Mouse (Mus musculus): ENCODE data around the gene Aftph. TPM values are rescaled to one million over a fixed set of nuclear protein-coding genes. Genes with fewer than 3 reads are reported as not detected.

Aftph gene
- polyA plus RNA-seq, 1 experiment, result 5.4 TPM

DNA sequence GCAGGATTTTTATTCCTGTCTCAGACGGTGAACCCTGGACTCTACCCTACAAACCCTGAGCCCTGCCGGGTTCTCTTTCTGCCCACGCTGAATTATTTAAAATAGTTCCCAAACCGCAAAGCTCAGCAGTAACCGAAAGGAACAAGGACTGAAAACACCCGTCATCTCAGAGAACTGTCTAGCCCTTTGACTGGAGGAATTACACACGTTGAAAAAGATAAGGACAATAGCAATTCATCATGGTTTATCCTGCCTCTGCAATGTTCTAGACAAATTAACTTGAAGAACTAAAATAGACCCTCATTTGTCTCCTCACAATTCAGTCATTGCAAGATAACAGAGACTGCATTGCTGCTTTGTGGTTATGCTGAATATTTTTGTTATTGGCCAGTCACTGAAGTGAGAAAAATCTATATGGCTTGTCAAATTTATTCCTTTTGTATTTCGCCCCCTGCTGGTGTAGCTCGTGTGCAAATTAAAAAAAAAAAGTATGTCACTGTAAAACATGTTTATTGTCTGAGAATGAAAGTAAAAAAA is 1.0 kb upstream of the Aftph start:
- no peak for TF ChIP-seq MYOG (IDR thresholded peaks at IDR 0.05; ENCODE audit: control insufficient read depth, extremely low read depth, insufficient read length)
- no peak for TF ChIP-seq MYOD1 (IDR thresholded peaks at IDR 0.05; ENCODE audit: control insufficient read depth, insufficient read length, low read depth)
- no peak for TF ChIP-seq CTCF (IDR thresholded peaks at IDR 0.05; ENCODE audit: control insufficient read depth, insufficient read depth, insufficient read length)
- TF ChIP-seq MAX (IDR thresholded peaks at IDR 0.05), result no peak
- TF ChIP-seq FOSL1 (IDR thresholded peaks at IDR 0.05; ENCODE audit: insufficient read depth, low read length, poor library complexity, severe bottlenecking), result no peak
- TF ChIP-seq USF1 (IDR thresholded peaks at IDR 0.05; ENCODE audit: low read depth), result no peak
- TF ChIP-seq CEBPB (IDR thresholded peaks at IDR 0.05; ENCODE audit: low read depth), result no peak
- H3K79me2 ChIP-seq (ENCODE audit: control insufficient read depth, insufficient read depth), result peaks cover 39% of the 10 kb centered on the region

DNA sequence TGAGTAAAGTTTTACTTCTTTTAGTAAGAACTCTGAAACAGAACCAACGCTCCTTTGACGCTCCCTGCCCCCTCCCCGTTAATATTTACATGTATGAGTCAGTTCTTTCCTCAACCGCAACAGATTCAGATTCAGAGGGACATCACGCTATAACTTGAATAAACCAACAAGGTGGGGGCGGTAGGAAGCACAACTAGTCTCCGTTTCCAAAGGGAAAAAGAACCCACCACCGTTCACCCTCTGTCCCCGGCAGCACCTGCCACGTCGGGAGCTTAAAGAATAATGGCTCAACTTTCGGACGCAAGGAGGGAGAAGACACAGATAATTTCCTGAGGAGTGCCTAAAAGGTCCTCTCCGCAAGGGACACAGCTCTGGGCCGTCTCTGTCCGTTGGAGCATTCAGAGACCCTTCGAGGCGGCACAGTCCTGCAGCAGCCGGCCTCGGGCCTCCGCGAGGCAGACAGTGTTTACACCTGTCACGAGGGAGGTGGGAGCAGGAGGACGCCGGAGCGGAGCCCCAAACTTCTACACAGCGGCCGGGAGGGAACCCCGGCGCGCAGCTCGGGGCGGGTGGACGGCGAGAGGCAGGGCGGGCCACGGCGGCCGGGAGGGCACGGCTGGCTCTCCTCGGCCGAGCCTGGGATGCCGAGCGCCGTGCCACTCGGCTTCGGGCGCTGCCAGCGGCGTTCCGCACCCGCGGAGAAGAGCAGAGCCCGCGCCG is 748 bp downstream of the Aftph start:
- TF ChIP-seq FOSL1 (IDR thresholded peaks at IDR 0.05; ENCODE audit: insufficient read depth, low read length, poor library complexity, severe bottlenecking) (no peak), CTCF (IDR thresholded peaks at IDR 0.05; ENCODE audit: control insufficient read depth, insufficient read depth, insufficient read length) (no peak), CEBPB (IDR thresholded peaks at IDR 0.05; ENCODE audit: low read depth) (no peak), MAX (IDR thresholded peaks at IDR 0.05) (no peak), USF1 (IDR thresholded peaks at IDR 0.05; ENCODE audit: low read depth) (no peak), MYOG (IDR thresholded peaks at IDR 0.05; ENCODE audit: control insufficient read depth, extremely low read depth, insufficient read length) (no peak), MYOD1 (IDR thresholded peaks at IDR 0.05; ENCODE audit: control insufficient read depth, insufficient read length, low read depth) (no peak)
- Histone ChIP-seq H3ac (ENCODE audit: control insufficient read depth, insufficient read length, low read depth) (peak overlapping the region; percentile 97), H3K4me3 (ENCODE audit: insufficient read depth, poor library complexity, severe bottlenecking) (peak overlapping the region; percentile 77), H3K79me3 (ENCODE audit: low read depth) (peaks cover 49% of the 10 kb centered on the region), H3K36me3 (ENCODE audit: control insufficient read depth, insufficient read depth) (peaks cover 10% of the 10 kb centered on the region), H3K27me3 (ENCODE audit: control insufficient read depth, insufficient read depth, insufficient read length) (peaks cover 4% of the 10 kb centered on the region), H3K79me2 (ENCODE audit: control insufficient read depth, insufficient read depth) (peaks cover 57% of the 10 kb centered on the region)

More for the DNA sequence above, 1.0 kb upstream of the Aftph start:
- Histone ChIP-seq H3K79me3 (ENCODE audit: low read depth) (peaks cover 32% of the 10 kb centered on the region), H3K36me3 (ENCODE audit: control insufficient read depth, insufficient read depth) (no peaks in the 10 kb centered on the region), H3K27me3 (ENCODE audit: control insufficient read depth, insufficient read depth, insufficient read length) (peaks cover 4% of the 10 kb centered on the region), H3K4me3 (ENCODE audit: insufficient read depth, poor library complexity, severe bottlenecking) (peak overlapping the region; percentile 77), H3ac (ENCODE audit: control insufficient read depth, insufficient read length, low read depth) (no peak overlapping the region)

DNA sequence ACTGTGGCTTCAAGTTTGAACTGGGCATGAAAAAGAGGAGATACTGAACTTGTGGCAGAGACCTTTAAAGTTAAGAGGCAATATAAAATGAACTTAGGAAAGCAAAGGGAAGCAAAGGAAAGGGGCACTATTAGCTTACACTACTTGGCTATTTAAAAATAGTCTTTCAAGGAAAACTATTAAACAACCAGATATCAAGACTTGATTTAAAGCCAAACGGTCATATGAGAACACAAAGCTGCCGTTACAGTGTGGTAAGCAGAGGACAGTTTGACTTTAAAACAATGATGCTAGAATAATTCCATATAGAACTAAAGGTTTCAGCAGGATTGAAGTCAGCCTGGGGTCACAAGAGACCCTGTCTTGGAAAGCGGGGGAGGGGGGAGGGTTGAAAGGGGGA is 7.3 kb downstream of the Aftph start:
- Histone ChIP-seq H3K36me3 (ENCODE audit: control insufficient read depth, insufficient read depth) (peaks cover 10% of the 10 kb centered on the region), H3K27me3 (ENCODE audit: control insufficient read depth, insufficient read depth, insufficient read length) (no peaks in the 10 kb centered on the region), H3K79me3 (ENCODE audit: low read depth) (peaks cover 75% of the 10 kb centered on the region), H3K79me2 (ENCODE audit: control insufficient read depth, insufficient read depth) (peaks cover 100% of the 10 kb centered on the region), H3ac (ENCODE audit: control insufficient read depth, insufficient read length, low read depth) (no peak overlapping the region), H3K4me3 (ENCODE audit: insufficient read depth, poor library complexity, severe bottlenecking) (no peak overlapping the region)
- TF ChIP-seq CEBPB (IDR thresholded peaks at IDR 0.05; ENCODE audit: low read depth) (no peak), USF1 (IDR thresholded peaks at IDR 0.05; ENCODE audit: low read depth) (no peak), MAX (IDR thresholded peaks at IDR 0.05) (no peak), MYOG (IDR thresholded peaks at IDR 0.05; ENCODE audit: control insufficient read depth, extremely low read depth, insufficient read length) (no peak), FOSL1 (IDR thresholded peaks at IDR 0.05; ENCODE audit: insufficient read depth, low read length, poor library complexity, severe bottlenecking) (no peak), CTCF (IDR thresholded peaks at IDR 0.05; ENCODE audit: control insufficient read depth, insufficient read depth, insufficient read length) (no peak), MYOD1 (IDR thresholded peaks at IDR 0.05; ENCODE audit: control insufficient read depth, insufficient read length, low read depth) (no peak)

GRCm38 (mm10) chr11:20733486-20734030 is 7.8 kb downstream of the Aftph start:
- Histone ChIP-seq H3ac (ENCODE audit: control insufficient read depth, insufficient read length, low read depth) (no peak overlapping the region), H3K36me3 (ENCODE audit: control insufficient read depth, insufficient read depth) (peaks cover 10% of the 10 kb centered on the region), H3K4me3 (ENCODE audit: insufficient read depth, poor library complexity, severe bottlenecking) (no peak overlapping the region), H3K79me3 (ENCODE audit: low read depth) (peaks cover 70% of the 10 kb centered on the region), H3K27me3 (ENCODE audit: control insufficient read depth, insufficient read depth, insufficient read length) (no peaks in the 10 kb centered on the region), H3K79me2 (ENCODE audit: control insufficient read depth, insufficient read depth) (peaks cover 100% of the 10 kb centered on the region)
- TF ChIP-seq MAX (IDR thresholded peaks at IDR 0.05), result no peak
- no peak for TF ChIP-seq USF1 (IDR thresholded peaks at IDR 0.05; ENCODE audit: low read depth)
- TF ChIP-seq MYOG (IDR thresholded peaks at IDR 0.05; ENCODE audit: control insufficient read depth, extremely low read depth, insufficient read length), result no peak
- TF ChIP-seq MYOD1 (IDR thresholded peaks at IDR 0.05; ENCODE audit: control insufficient read depth, insufficient read length, low read depth), result no peak
- TF ChIP-seq CTCF (IDR thresholded peaks at IDR 0.05; ENCODE audit: control insufficient read depth, insufficient read depth, insufficient read length), result no peak
- no peak for TF ChIP-seq CEBPB (IDR thresholded peaks at IDR 0.05; ENCODE audit: low read depth)
- no peak for TF ChIP-seq FOSL1 (IDR thresholded peaks at IDR 0.05; ENCODE audit: insufficient read depth, low read length, poor library complexity, severe bottlenecking)

GRCm38 (mm10) chr11:20729403-20729802 is 12.0 kb downstream of the Aftph start:
- no peak overlapping the region for H3ac ChIP-seq (ENCODE audit: control insufficient read depth, insufficient read length, low read depth)
- peaks cover 37% of the 10 kb centered on the region for H3K79me3 ChIP-seq (ENCODE audit: low read depth)
- TF ChIP-seq MYOD1 (IDR thresholded peaks at IDR 0.05; ENCODE audit: control insufficient read depth, insufficient read length, low read depth), result no peak
- no peak for TF ChIP-seq USF1 (IDR thresholded peaks at IDR 0.05; ENCODE audit: low read depth)
- no peak for TF ChIP-seq FOSL1 (IDR thresholded peaks at IDR 0.05; ENCODE audit: insufficient read depth, low read length, poor library complexity, severe bottlenecking)
- no peak for TF ChIP-seq MYOG (IDR thresholded peaks at IDR 0.05; ENCODE audit: control insufficient read depth, extremely low read depth, insufficient read length)
- TF ChIP-seq CEBPB (IDR thresholded peaks at IDR 0.05; ENCODE audit: low read depth), result no peak
- no peak for TF ChIP-seq CTCF (IDR thresholded peaks at IDR 0.05; ENCODE audit: control insufficient read depth, insufficient read depth, insufficient read length)
- TF ChIP-seq MAX (IDR thresholded peaks at IDR 0.05), result no peak

More at GRCm38 (mm10) chr11:20729403-20729802, 12.0 kb downstream of the Aftph start:
- H3K36me3 ChIP-seq (ENCODE audit: control insufficient read depth, insufficient read depth), result peaks cover 23% of the 10 kb centered on the region
- H3K4me3 ChIP-seq (ENCODE audit: insufficient read depth, poor library complexity, severe bottlenecking), result no peak overlapping the region
- no peaks in the 10 kb centered on the region for H3K27me3 ChIP-seq (ENCODE audit: control insufficient read depth, insufficient read depth, insufficient read length)
- H3K79me2 ChIP-seq (ENCODE audit: control insufficient read depth, insufficient read depth), result peaks cover 98% of the 10 kb centered on the region
